Mouse (Mus musculus) layer of hippocampus, adult 6 months (tissue): ENCODE data around the gene Zfp956. TPM values are rescaled to one million over a fixed set of nuclear protein-coding genes. Genes with fewer than 3 reads are reported as not detected.

Experiments
- long read RNA-seq, 2 experiments: library from polyadenylated mRNA; unstranded; transcript quantifications; one replicate each; pipeline ENCODE4 v2.0.0; 2019 to 2020
- polyA plus RNA-seq: library from polyadenylated mRNA; unstranded; fragments of <200 nt; fragmentation: Nextera tagmentation; gene quantifications from 2 replicates; pipeline ENCODE4 v1.2.3, GENCODE M21; 2021

Zfp956 gene
- polyA plus RNA-seq = 11.2 and 12.7 TPM in 2 replicates
- long read RNA-seq, experiment 1, transcript Zfp956-201 (5 exons, 2,761 nt) = major isoform, 7 of 9 reads
- long read RNA-seq, experiment 1, partial matches to known transcripts = 1 of 9 reads
- long read RNA-seq, experiment 1, other reads (novel, unspliced or antisense) = 1 of 9 reads
- long read RNA-seq, experiment 2, transcript Zfp956-201 (5 exons, 2,761 nt) = major isoform, 46 of 53 reads
- long read RNA-seq, experiment 2, partial matches to known transcripts = 3 of 53 reads
- long read RNA-seq, experiment 2, other reads (novel, unspliced or antisense) = 0 of 53 reads

DNA sequence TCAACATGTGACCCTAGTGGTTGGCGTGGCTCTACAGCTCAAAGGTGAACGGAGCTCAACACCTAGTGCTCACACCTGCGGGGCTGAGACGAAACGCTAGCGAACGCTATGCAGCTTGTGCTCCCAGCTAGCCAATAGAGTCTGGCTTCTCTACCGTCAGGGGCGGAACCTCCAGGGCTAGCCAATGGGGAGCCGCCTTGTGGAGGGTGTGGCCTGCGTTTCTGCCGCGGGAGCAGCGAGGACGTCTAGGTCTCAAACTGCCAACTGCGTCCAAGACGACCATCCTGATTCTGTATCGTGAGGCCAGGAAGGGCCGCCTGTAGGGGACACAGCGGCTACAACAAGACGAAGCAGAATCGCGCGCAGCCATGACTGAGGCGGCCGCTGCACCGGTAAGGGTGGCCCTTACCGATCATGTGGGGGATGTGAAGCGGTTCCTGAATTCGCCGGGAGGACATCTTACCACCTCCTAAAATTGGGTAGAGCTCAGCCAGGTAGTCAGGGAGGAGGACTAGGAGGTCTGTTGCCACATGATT, at the start of gene Zfp956:
Zfp956 (plus strand) TSS at position 200 of the 536 bp plus-strand sequence.

DNA sequence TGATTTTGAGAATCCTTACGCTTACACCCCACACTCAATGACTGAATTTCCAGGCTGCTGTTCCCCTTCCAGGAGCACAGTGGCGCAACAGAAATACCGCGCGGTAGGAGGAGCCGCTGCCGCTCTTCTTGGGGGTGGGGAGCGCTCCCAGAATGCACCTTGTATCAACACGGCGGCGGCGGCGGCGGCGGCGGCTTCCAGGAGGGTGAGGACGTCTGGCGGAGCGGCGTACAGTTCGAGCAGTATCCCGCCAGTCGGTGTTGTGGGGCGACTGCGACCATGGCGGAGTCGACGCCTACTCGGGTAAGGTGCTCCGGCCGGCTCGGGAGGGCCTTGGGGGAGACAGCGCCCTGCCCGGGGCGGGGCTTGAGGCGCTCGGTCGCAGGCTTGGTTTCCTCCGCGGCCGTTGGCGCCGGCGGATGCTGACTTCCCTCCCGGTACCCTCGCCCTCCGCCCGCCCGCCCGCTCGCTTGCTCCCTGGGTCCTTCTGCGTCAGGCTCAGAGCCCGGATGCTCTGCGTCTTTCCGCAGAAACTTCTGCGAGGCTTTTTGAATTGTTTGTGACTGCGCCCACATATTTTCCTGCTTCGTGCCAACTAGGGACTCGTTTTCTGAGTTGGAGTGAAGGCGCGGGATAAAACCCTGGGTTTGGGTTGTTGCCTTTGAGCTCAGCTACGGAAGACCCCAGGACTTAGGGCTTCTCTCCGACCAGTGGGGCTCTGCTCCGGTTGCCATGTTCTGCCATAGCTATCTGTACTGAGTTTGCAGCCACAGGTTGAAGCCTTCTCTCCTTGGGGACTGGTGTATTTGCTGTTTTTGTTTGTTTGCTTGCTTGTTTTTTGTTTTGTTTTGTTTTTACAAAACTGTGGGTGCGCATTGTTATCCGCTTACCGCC, 32.5 kb upstream of the Zfp956 start, which contains the start of gene Zfp212:
Zfp212 (plus strand) TSS at position 30 of the 894 bp plus-strand sequence.

Other genes starting within 250 kb of the Zfp956 start
- 42.8 and 61.7 TPM in 2 replicates for gene Pdia4, start 140.0 kb upstream of the Zfp956 start, polyA plus RNA-seq
- 1.1 and 1.4 TPM in 2 replicates for gene Zfp786, start 122.5 kb upstream of the Zfp956 start, polyA plus RNA-seq
- gene Zfp398, start 117.7 kb upstream of the Zfp956 start, polyA plus RNA-seq = 6.2 and 6.3 TPM in 2 replicates
- 1.6 and 2.1 TPM in 2 replicates for gene Zfp282, start 76.2 kb upstream of the Zfp956 start, polyA plus RNA-seq
- gene Zfp212, start 32.9 kb upstream of the Zfp956 start, polyA plus RNA-seq = 6.8 and 7.6 TPM in 2 replicates
- 6.2 and 8.8 TPM in 2 replicates for gene Zfp777, start 95.5 kb downstream of the Zfp956 start, polyA plus RNA-seq
- gene Zfp746, start 133.2 kb downstream of the Zfp956 start, polyA plus RNA-seq = 2.8 and 3.0 TPM in 2 replicates